Mouse (Mus musculus) erythroblast, adult 5-6 weeks (primary cell): ENCODE data around the gene Cyp26c1. TPM values are rescaled to one million over a fixed set of nuclear protein-coding genes. Genes with fewer than 3 reads are reported as not detected.

Experiments used
- ATAC-seq: replicated peaks from 2 replicates; pipeline ENCODE4 v1.8.0; 2016; ENCODE audit warnings: moderate number of reproducible peaks, mild to moderate bottlenecking, moderate TSS enrichment, inconsistent platforms; ENCODE audit not compliant: poor library complexity, low FRiP score, severe bottlenecking
- total RNA-seq, 2 experiments: library from RNA; stranded (forward) in 1 of 2; stranded (reverse) in 1 of 2; fragments of 150-400 nt in 1 of 2; fragments of 200-764, 138-1000 nt in 1 of 2; gene quantifications; 2 replicates each; pipeline versions ENCODE4 v1.2.3 to v1.2.4; 2015 to 2017; ENCODE audit warnings: low replicate concordance in 2 of 2

The Cyp26c1 gene
- total RNA-seq (2015; ENCODE audit: low replicate concordance) (not detected in 2 replicates), total RNA-seq (2017; ENCODE audit: low replicate concordance) (not detected in 2 replicates)

- ATAC-seq = no peak
These were observed at the start of gene Cyp26c1 for GRCm38 (mm10) chr19:37685281-37685680. TSS of gene Cyp26c1 (plus strand) at chr19:37685581.

GRCm38 (mm10) chr19:37647994-37648393 is 37.4 kb upstream of the Cyp26c1 start:
- ATAC-seq = no peak

- no peak for ATAC-seq
These were observed 34.9 kb upstream of the Cyp26c1 start for GRCm38 (mm10) chr19:37650526-37650925.

- no peak for ATAC-seq
These were observed 31.4 kb upstream of the Cyp26c1 start for GRCm38 (mm10) chr19:37654012-37654411.

- ATAC-seq = no peak
These were observed 28.9 kb upstream of the Cyp26c1 start for GRCm38 (mm10) chr19:37656441-37656840.

- no peak for ATAC-seq
These were observed 20.1 kb upstream of the Cyp26c1 start for GRCm38 (mm10) chr19:37665256-37665655.

- ATAC-seq = peak; percentile 98
These were observed 17.4 kb upstream of the Cyp26c1 start for GRCm38 (mm10) chr19:37667855-37668594.

- no peak for ATAC-seq
These were observed 16.7 kb upstream of the Cyp26c1 start for GRCm38 (mm10) chr19:37668657-37669056.

GRCm38 (mm10) chr19:37669486-37669885 is 15.9 kb upstream of the Cyp26c1 start:
- ATAC-seq = no peak

- ATAC-seq = no peak
These were observed 12.0 kb upstream of the Cyp26c1 start for GRCm38 (mm10) chr19:37673393-37673792.

GRCm38 (mm10) chr19:37686347-37686746 is 966 bp downstream of the Cyp26c1 start:
- ATAC-seq = no peak

GRCm38 (mm10) chr19:37686941-37687850 is 1.8 kb downstream of the Cyp26c1 start:
- no peak; the same call in 1 of the 2 replicates for ATAC-seq

- no peak for ATAC-seq
These were observed 4.1 kb downstream of the Cyp26c1 start for GRCm38 (mm10) chr19:37689478-37689877.

- no peak for ATAC-seq
These were observed 5.3 kb downstream of the Cyp26c1 start for GRCm38 (mm10) chr19:37690716-37691115.

GRCm38 (mm10) chr19:37692879-37693278 is 7.5 kb downstream of the Cyp26c1 start:
- no peak for ATAC-seq

GRCm38 (mm10) chr19:37695146-37695545 is 9.8 kb downstream of the Cyp26c1 start:
- no peak for ATAC-seq

GRCm38 (mm10) chr19:37695762-37696602 is 10.6 kb downstream of the Cyp26c1 start:
- ATAC-seq = no peak

GRCm38 (mm10) chr19:37696603-37697334 is 11.4 kb downstream of the Cyp26c1 start:
- no peak for ATAC-seq

- ATAC-seq = no peak
These were observed 11.9 kb downstream of the Cyp26c1 start for GRCm38 (mm10) chr19:37697335-37697636.
